Mouse (Mus musculus): ENCODE results near the gene Krt76.

DNA sequence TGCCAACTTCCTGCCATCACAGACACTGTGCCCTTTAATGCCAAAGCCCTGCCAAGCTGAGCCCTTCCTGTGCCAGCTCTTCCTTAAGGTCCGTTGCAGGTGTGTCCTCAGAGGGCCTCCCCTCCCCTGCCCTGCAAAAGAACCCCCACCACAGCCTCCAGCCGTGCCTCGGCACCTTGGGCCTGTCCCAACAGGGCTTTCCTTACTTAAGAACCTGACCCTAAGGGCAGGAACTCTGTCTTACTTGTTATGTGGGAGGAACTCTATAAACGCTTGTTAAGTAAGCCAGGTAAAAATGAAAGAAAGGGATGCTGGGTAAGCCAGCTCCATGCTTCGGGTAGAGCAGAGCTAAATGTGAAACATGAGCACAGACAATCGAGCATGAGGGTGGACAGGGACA, 40.3 kb upstream of the Krt76 start:
- TF ChIP-seq CTCF (IDR thresholded peaks at IDR 0.05; ENCODE audit: low read depth) (no peak), EP300 (optimal IDR thresholded peaks at IDR 0.05) (no peak)

All from stomach, postnatal 0 days (tissue).